Mouse (Mus musculus) C2C12 (cell line): ENCODE results near the gene Ush2a.

Source experiments
- CTCF ChIP-seq: IDR thresholded peaks from one replicate; pipeline ENCODE4 v1.5.1; 2011; ENCODE audit not compliant: control insufficient read depth, insufficient read depth, insufficient read length
- MAX ChIP-seq: IDR thresholded peaks from one replicate; pipeline ENCODE4 v1.6.1; 2011; ENCODE audit warnings: mild to moderate bottlenecking, control low read depth
- MYOD1 ChIP-seq: IDR thresholded peaks from one replicate; pipeline ENCODE4 v1.6.1; 2011; ENCODE audit warnings: low read depth; ENCODE audit not compliant: control insufficient read depth, insufficient read length
- MYOG ChIP-seq: IDR thresholded peaks from one replicate; pipeline ENCODE4 v1.6.1; 2011; ENCODE audit not compliant: control insufficient read depth, insufficient read length; ENCODE audit errors: extremely low read depth
- USF1 ChIP-seq: IDR thresholded peaks from one replicate; pipeline ENCODE4 v1.6.1; 2011; ENCODE audit warnings: low read depth, mild to moderate bottlenecking, control low read depth, moderate library complexity

DNA sequence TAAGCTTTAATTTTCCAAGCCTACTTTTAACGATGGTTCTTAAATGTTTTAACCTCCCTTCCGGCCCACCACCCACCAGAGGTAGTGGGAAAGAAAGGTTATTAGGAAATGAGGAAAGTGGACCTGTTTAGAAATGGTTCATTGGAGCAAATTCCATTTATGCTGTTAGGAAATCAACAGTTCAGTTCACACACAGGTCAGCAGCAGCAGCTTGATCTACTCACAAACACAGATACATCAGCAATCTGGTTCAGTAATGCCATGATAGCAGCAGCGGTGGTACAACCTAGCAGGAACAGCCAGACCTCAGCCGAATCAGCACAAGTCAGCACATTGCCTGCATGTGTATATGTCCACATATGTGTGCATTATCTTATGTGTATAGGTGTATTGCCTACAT lies 748.8 kb downstream of the Ush2a start:
- no peak for TF ChIP-seq CTCF
- TF ChIP-seq MAX = no peak
- no peak for TF ChIP-seq MYOG
- TF ChIP-seq USF1 = no peak
- TF ChIP-seq MYOD1 = no peak
